Mouse (Mus musculus) large intestine, adult 2 months (tissue): Measurements from ENCODE around the gene Tab1. TPM values are rescaled to one million over a fixed set of nuclear protein-coding genes. Genes with fewer than 3 reads are reported as not detected.

Experiments used
- DNase-seq: peaks from one replicate; pipeline ENCODE4 v3.0.0-alpha.2; 2012; ENCODE audit warnings: low read depth, low spot score
- WGBS: fragments of 180-500 bp; shearing (Covaris S2); methylation state at CpG from one replicate; pipeline ENCODE4 v1.1.7; 2018; 5-methylcytosine and 5-hydroxymethylcytosine counted together
- polyA plus RNA-seq: library from polyadenylated mRNA; depleted of rRNA; stranded (reverse); fragments of >200 nt; gene quantifications from 2 replicates; pipeline ENCODE4 v1.2.3, GENCODE M21; 2012; rRNA removed

Gene Tab1
- polyA plus RNA-seq, 1 experiment: 26.9 TPM

GRCm38 (mm10) chr15:80188927-80189326 is 56.0 kb downstream of the Tab1 start:
- no peak for DNase-seq
- WGBS: 43% methylated on average over 5 of the region's 5 CpGs

DNA sequence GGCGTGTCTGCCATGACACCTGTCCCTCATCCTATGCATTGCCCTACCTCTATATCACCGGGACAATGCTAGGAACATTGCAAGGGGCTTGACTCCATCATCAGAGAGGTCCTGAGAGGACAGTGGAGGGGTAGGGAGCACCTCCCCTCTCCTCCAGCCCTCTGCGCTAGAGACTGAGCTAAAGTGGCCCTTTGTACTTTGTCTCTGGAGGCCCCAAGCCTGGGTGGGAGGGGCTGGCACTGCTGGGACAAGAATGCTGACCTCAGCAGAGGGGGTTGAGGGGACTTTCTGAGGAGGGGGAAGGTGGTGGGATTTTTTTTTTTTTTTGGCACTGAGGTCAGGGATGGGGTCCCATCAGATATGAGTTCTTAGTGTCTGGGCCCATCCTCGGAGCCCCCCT is 57.1 kb downstream of the Tab1 start:
- 38% methylated on average over 4 of the region's 4 CpGs for WGBS
- DNase-seq: no peak

- peak; percentile 85 for DNase-seq
- WGBS: 25% methylated on average over 8 of the region's 8 CpGs
Measured at GRCm38 (mm10) chr15:80191585-80192245, 58.8 kb downstream of the Tab1 start.

- no peak for DNase-seq
- WGBS: 24% methylated on average over 6 of the region's 6 CpGs
Measured at GRCm38 (mm10) chr15:80192246-80192585, 59.3 kb downstream of the Tab1 start.

- no peak for DNase-seq
- 30% methylated on average over 7 of the region's 7 CpGs for WGBS
Measured at GRCm38 (mm10) chr15:80192847-80193246, 59.9 kb downstream of the Tab1 start.

- 94% methylated on average over 2 of the region's 2 CpGs for WGBS
- no peak for DNase-seq
Measured at GRCm38 (mm10) chr15:80199556-80199955, 66.6 kb downstream of the Tab1 start.

DNA sequence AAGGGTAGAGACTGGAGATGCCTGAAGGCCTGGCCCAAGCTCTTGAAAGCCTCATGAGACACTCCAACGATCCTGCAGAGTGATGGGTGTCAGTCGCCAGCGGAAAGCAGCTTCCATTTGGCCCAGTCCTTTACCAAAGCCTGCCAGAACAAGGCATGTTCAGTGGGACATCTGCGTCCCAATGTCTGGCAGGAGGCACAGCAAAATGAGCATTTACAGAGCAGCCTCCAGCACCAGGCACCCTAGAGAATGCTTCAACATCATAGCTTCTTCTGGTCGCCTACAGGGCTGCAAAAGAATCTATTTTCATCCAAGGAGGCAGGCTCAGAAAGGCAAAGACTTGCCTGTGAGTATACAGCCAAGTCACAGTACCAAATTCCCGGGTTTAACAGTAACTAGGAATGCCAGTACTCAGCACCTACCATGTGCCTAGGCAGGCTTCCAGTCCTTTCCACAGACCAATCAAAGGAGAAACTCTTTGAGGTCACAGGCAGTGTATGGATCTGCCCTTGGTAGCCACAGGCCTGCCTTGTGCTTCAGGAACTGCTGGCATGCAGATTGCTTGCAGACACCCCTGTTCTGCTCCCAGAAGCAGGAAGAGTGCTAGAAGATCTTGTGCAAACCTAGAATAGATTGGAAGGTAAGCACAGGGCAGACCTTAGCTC is 69.3 kb downstream of the Tab1 start:
- DNase-seq: no peak
- 83% methylated on average over 6 of the region's 6 CpGs for WGBS

- 27% methylated on average over 4 of the region's 4 CpGs for WGBS
- no peak for DNase-seq
Measured at GRCm38 (mm10) chr15:80203406-80203805, 70.5 kb downstream of the Tab1 start.

- DNase-seq: no peak
- 89% methylated on average over 3 of the region's 3 CpGs for WGBS
Measured at GRCm38 (mm10) chr15:80206057-80206565, 73.2 kb downstream of the Tab1 start.

GRCm38 (mm10) chr15:80208446-80208845 is 75.5 kb downstream of the Tab1 start:
- no peak for DNase-seq
- WGBS: 21% methylated on average over 4 of the region's 4 CpGs

Other genes with a start within 250 kb of the Tab1 start
- gene Apobec3, start 241.5 kb upstream of the Tab1 start, polyA plus RNA-seq: 28.3 and 34.3 TPM in 2 replicates
- 22.1 and 30.5 TPM in 2 replicates for gene Cbx7, start 162.0 kb upstream of the Tab1 start, polyA plus RNA-seq
- gene Pdgfb, start 118.2 kb upstream of the Tab1 start, polyA plus RNA-seq: 5.8 and 7.5 TPM in 2 replicates
- gene Syngr1, start 41.8 kb upstream of the Tab1 start, polyA plus RNA-seq: 8.1 and 8.4 TPM in 2 replicates
- gene Rpl3, start 41.3 kb upstream of the Tab1 start, polyA plus RNA-seq: 597 and 673 TPM in 2 replicates
- gene Mgat3, start 40.6 kb downstream of the Tab1 start, polyA plus RNA-seq: 41.9 and 56.6 TPM in 2 replicates
- gene Mief1, start 100.9 kb downstream of the Tab1 start, polyA plus RNA-seq: 13.7 and 23.4 TPM in 2 replicates
- not detected in 2 replicates for gene AC140267.1, start 102.7 kb downstream of the Tab1 start, polyA plus RNA-seq
- gene Atf4, start 122.1 kb downstream of the Tab1 start, polyA plus RNA-seq: 234 and 245 TPM in 2 replicates
- 28.7 TPM in 2 replicates for gene Rps19bp1, start 131.2 kb downstream of the Tab1 start, polyA plus RNA-seq
- 0.72 and 0.80 TPM in 2 replicates for gene Cacna1i, start 154.1 kb downstream of the Tab1 start, polyA plus RNA-seq